Mouse (Mus musculus) heart, postnatal 36 days (tissue): ENCODE results near the gene Mmp10. TPM values are rescaled to one million over a fixed set of nuclear protein-coding genes. Genes with fewer than 3 reads are reported as not detected.

Experiments used
- total RNA-seq, 2 experiments: library from RNA; stranded (reverse); gene quantifications; 2 replicates each; pipeline ENCODE4 v1.2.3; 2021

The Mmp10 gene
- total RNA-seq, 2 experiments from 2014 or later: not detected

Other genes starting within 250 kb of the Mmp10 start
- gene Mmp13, start 229.8 kb upstream of the Mmp10 start, total RNA-seq: under 1 TPM; 0.22 to 0.57 TPM
- gene Mmp12, start 158.0 kb upstream of the Mmp10 start, total RNA-seq: 1 to 10 TPM in 1 of 2 experiments, under 1 TPM in 1; 0.46 to 1.2 TPM
- not detected for gene Mmp1b, start 114.3 kb upstream of the Mmp10 start, total RNA-seq
- gene Mmp3, start 56.5 kb upstream of the Mmp10 start, total RNA-seq: under 1 TPM; 0.27 to 0.28 TPM
- under 1 TPM in 1 of 2 experiments, not detected in 1; 0.14 TPM for gene Mmp8, start 56.1 kb downstream of the Mmp10 start, total RNA-seq
- gene Mmp27, start 69.0 kb downstream of the Mmp10 start, total RNA-seq: under 1 TPM in 1 of 2 experiments, not detected in 1; 0.22 TPM
- not detected for gene Mmp20, start 125.9 kb downstream of the Mmp10 start, total RNA-seq
- gene Mmp7, start 189.7 kb downstream of the Mmp10 start, total RNA-seq: not detected